In genomic region chr2:90560197-90560843, GRCm38 (mm10) we compare ENCODE assay signal across 8 mouse cellular contexts. TPM values are rescaled to one million over a fixed set of nuclear protein-coding genes. Genes with fewer than 3 reads are reported as not detected.
DNase-seq lines count a peak whose midpoint lies in the region; ATAC-seq and TF ChIP-seq lines count a peak whose summit lies in the region.

No protein-coding gene starts in this region.

- no peaks in the 10 kb centered on the region for H3K27me3 ChIP-seq in heart, embryonic 11.5 days (ENCODE audit: control insufficient read depth, insufficient read depth, low read length)
- H3K27me3 ChIP-seq in heart, adult 2 months (ENCODE audit: control insufficient read depth, insufficient read depth, low read length): no peaks in the 10 kb centered on the region
- no peaks in the 10 kb centered on the region for H3K27me3 ChIP-seq in hindbrain, embryonic 10.5 days (ENCODE audit: insufficient read depth, poor library complexity, severe bottlenecking)
- H3K27me3 ChIP-seq in midbrain, embryonic 12.5 days: no peaks in the 10 kb centered on the region

- H3K4me2 ChIP-seq in heart, embryonic 11.5 days: peak overlapping the region; percentile 7; the same call in 1 of the 2 replicates
- no peak overlapping the region for H3K4me2 ChIP-seq in midbrain, embryonic 12.5 days (replicated peaks)

- no peak for TF ChIP-seq CTCF in heart, adult 2 months (IDR thresholded peaks at IDR 0.05)

- peak; percentile 90 for ATAC-seq in heart, embryonic 11.5 days (replicated peaks; ENCODE audit: insufficient number of reproducible peaks, low FRiP score, low TSS enrichment)
- peak; percentile 47; the same call in 1 of the 2 replicates for ATAC-seq in midbrain, embryonic 12.5 days (ENCODE audit: low FRiP score, low read depth)

- peaks cover 24% of the 10 kb centered on the region for H3K4me1 ChIP-seq in heart, embryonic 11.5 days (ENCODE audit: control insufficient read depth, insufficient read depth, low read length)
- H3K4me1 ChIP-seq in heart, adult 2 months (ENCODE audit: control insufficient read depth, insufficient read depth, low read length): peaks cover 2% of the 10 kb centered on the region
- peaks cover 18% of the 10 kb centered on the region for H3K4me1 ChIP-seq in hindbrain, embryonic 10.5 days (replicated peaks)
- peaks cover 6% of the 10 kb centered on the region; the same call in 1 of the 2 replicates for H3K4me1 ChIP-seq in midbrain, embryonic 12.5 days

- intact Hi-C loops in heart, adult 2 months (cut with DNase I): no loop called here
- intact Hi-C loops in gastrocnemius, postnatal 36 days (cut with DNase I): loop anchor here (5.0 kb wide), 1 partner anchor 62 kb away; no protein-coding TSS in a partner anchor

- no peaks in the 10 kb centered on the region for H3K79me2 ChIP-seq in heart, adult 2 months (replicated peaks; ENCODE audit: control insufficient read depth, insufficient read depth, low read length)

- TF ChIP-seq POLR2A in heart, adult 2 months (IDR thresholded peaks at IDR 0.05; ENCODE audit: insufficient read depth, low read depth, low read length): no peak

- WGBS in heart, embryonic 11.5 days (ENCODE audit: insufficient replicate concordance): 31% methylated on average over 6 of the region's 6 CpGs
- WGBS in heart, adult 2 months: 55% methylated on average over 6 of the region's 6 CpGs
- 75% methylated on average over 6 of the region's 6 CpGs for WGBS in hindbrain, embryonic 10.5 days
- WGBS in midbrain, embryonic 12.5 days: 60% methylated on average over 6 of the region's 6 CpGs

- no peak for TF ChIP-seq EP300 in heart, adult 2 months (IDR thresholded peaks at IDR 0.05; ENCODE audit: insufficient read depth, low read depth, low read length)

- no peaks in the 10 kb centered on the region for H3K36me3 ChIP-seq in heart, embryonic 11.5 days (ENCODE audit: control insufficient read depth, insufficient read depth, low read length)
- no peaks in the 10 kb centered on the region for H3K36me3 ChIP-seq in heart, adult 2 months (ENCODE audit: control insufficient read depth, insufficient read depth, low read length)
- no peaks in the 10 kb centered on the region for H3K36me3 ChIP-seq in hindbrain, embryonic 10.5 days
- no peaks in the 10 kb centered on the region for H3K36me3 ChIP-seq in midbrain, embryonic 12.5 days

- H3K9me3 ChIP-seq in heart, embryonic 11.5 days (replicated peaks; ENCODE audit: control insufficient read depth, low read length): no peaks in the 10 kb centered on the region
- no peaks in the 10 kb centered on the region for H3K9me3 ChIP-seq in hindbrain, embryonic 10.5 days
- H3K9me3 ChIP-seq in midbrain, embryonic 12.5 days: no peaks in the 10 kb centered on the region

- no peak for DNase-seq in heart, adult 2 months
- DNase-seq in R1 (ENCODE audit: low read depth, low spot score): peak; percentile 77
- no peak for DNase-seq in hindbrain, embryonic 10.5 days (ENCODE audit: low spot score)
- DNase-seq in B cell, adult 2 months: no peak
- no peak for DNase-seq in gastrocnemius, postnatal 36 days
- DNase-seq in left cerebral cortex, adult 18-20 months (ENCODE audit: low spot score in 2 of 2): no peak

- no peak overlapping the region for H3K9ac ChIP-seq in heart, embryonic 11.5 days (ENCODE audit: low read depth, low read length)
- no peak overlapping the region for H3K9ac ChIP-seq in heart, adult 2 months (ENCODE audit: low read depth, low read length)
- no peak overlapping the region for H3K9ac ChIP-seq in midbrain, embryonic 12.5 days (replicated peaks)

- peak overlapping the region; percentile 74; the same call in 1 of the 2 replicates for H3K27ac ChIP-seq in heart, embryonic 11.5 days (ENCODE audit: low read depth, low read length)
- H3K27ac ChIP-seq in heart, adult 2 months: no peak overlapping the region
- H3K27ac ChIP-seq in hindbrain, embryonic 10.5 days: peak overlapping the region; percentile 69
- no peak overlapping the region; the same call in 1 of the 2 replicates for H3K27ac ChIP-seq in midbrain, embryonic 12.5 days (replicated peaks)

- no peak overlapping the region for H3K4me3 ChIP-seq in heart, embryonic 11.5 days (ENCODE audit: low read depth, low read length)
- H3K4me3 ChIP-seq in heart, adult 2 months: no peak overlapping the region
- H3K4me3 ChIP-seq in hindbrain, embryonic 10.5 days: no peak overlapping the region
- H3K4me3 ChIP-seq in midbrain, embryonic 12.5 days: no peak overlapping the region

RNA-seq across cellular contexts. Expression of gene Ptprj, which starts 20.1 kb away (rescaled TPM):
- 1.6 and 1.7 TPM in 2 replicates for polyA plus RNA-seq in heart, embryonic 11.5 days (2014; fragmentation: Nextera tagmentation; extraction: Ambion mirVana)
- total RNA-seq in heart, adult 2 months (2021): 10 to 100 TPM in 1 of 2 experiments, 1 to 10 TPM in 1; 7.4 to 10.5 TPM
- polyA plus RNA-seq in heart, adult 2 months (2012; rRNA removed): 3.7 and 4.8 TPM in 2 replicates
- polyA plus RNA-seq in hindbrain, embryonic 10.5 days (2016; fragmentation: Nextera tagmentation; extraction: Ambion mirVana): 1.5 and 1.6 TPM in 2 replicates
- polyA plus RNA-seq in midbrain, embryonic 12.5 days (2016; fragmentation: Nextera tagmentation; extraction: Ambion mirVana): 2.5 and 3.0 TPM in 2 replicates
- 1 to 10 TPM; 2.7 to 3.6 TPM for total RNA-seq in gastrocnemius, postnatal 36 days (2021)
- total RNA-seq in left cerebral cortex, adult 18-20 months (2021): 100 to 1,000 TPM in 1 of 2 experiments, 10 to 100 TPM in 1; 99.3 to 104 TPM

Comparison
In these comparisons a context has a peak if more than half of its experiments do, and no peak if none do; other contexts are left out.
1. H3K27ac ChIP-seq: peak in heart, embryonic 11.5 days (single experiment) and hindbrain, embryonic 10.5 days (single experiment); none in heart, adult 2 months (single experiment) and midbrain, embryonic 12.5 days (single experiment).